Mouse (Mus musculus) CH12.LX (cell line): ENCODE results near the gene Atl3. TPM values are rescaled to one million over a fixed set of nuclear protein-coding genes. Genes with fewer than 3 reads are reported as not detected.

ENCODE experiments used
- DNase-seq: peaks from one replicate; pipeline ENCODE4 v3.0.0-alpha.2; 2013; ENCODE audit errors: extremely low read depth
- H3K27ac ChIP-seq: 2 replicates; pipeline ENCODE4 v1.5.1; 2012; ENCODE audit warnings: low read depth, mild to moderate bottlenecking, control low read depth, moderate library complexity; ENCODE audit not compliant: insufficient read depth
- H3K27me3 ChIP-seq: replicated peaks from 2 replicates; pipeline ENCODE3; 2012; ENCODE audit warnings: inconsistent platforms
- H3K36me3 ChIP-seq, 2 experiments: replicated peaks in 1 of 2; 2 replicates each; pipeline versions ENCODE3 to v1.6.1; 2012; ENCODE audit warnings: inconsistent platforms in 1 of 2, low read length in 1 of 2, mild to moderate bottlenecking in 1 of 2, mixed read lengths in 1 of 2, moderate library complexity in 1 of 2; ENCODE audit not compliant: control insufficient read depth in 1 of 2, insufficient read depth in 1 of 2
- H3K4me1 ChIP-seq, 2 experiments: 2 replicates each; pipeline ENCODE4 v1.6.1; 2012; ENCODE audit warnings: inconsistent platforms in 1 of 2, moderate library complexity in 1 of 2; ENCODE audit not compliant: insufficient read depth in 2 of 2, control insufficient read depth in 1 of 2
- H3K4me2 ChIP-seq: 2 replicates; pipeline ENCODE4 v1.6.1; 2012; ENCODE audit warnings: low read depth, mild to moderate bottlenecking, control low read depth; ENCODE audit not compliant: poor library complexity, insufficient read depth, severe bottlenecking
- H3K4me3 ChIP-seq, 3 experiments: fragments of 150-350 bp in 1 of 3; sonication (generic) in 1 of 3; replicated peaks in 1 of 3; 2 replicates each; pipeline versions ENCODE3 to v1.5.1; 2011 to 2012; ENCODE audit warnings: low read depth in 2 of 3, low read length in 2 of 3, mild to moderate bottlenecking in 2 of 3, moderate library complexity in 2 of 3, control low read depth in 1 of 3, improper control_type of control experiment in 1 of 3, inconsistent platforms in 1 of 3, mixed read lengths in 1 of 3; ENCODE audit not compliant: poor library complexity in 1 of 3
- H3K79me2 ChIP-seq: replicated peaks from 2 replicates; pipeline ENCODE4 v1.6.1; 2012; ENCODE audit warnings: mild to moderate bottlenecking, moderate library complexity; ENCODE audit not compliant: control insufficient read depth, poor library complexity, insufficient read depth, severe bottlenecking; ENCODE audit errors: extremely low read depth
- H3K9ac ChIP-seq: 2 replicates; pipeline ENCODE4 v1.6.1; 2012; ENCODE audit warnings: low read depth, mild to moderate bottlenecking, control low read depth, moderate library complexity; ENCODE audit not compliant: insufficient read depth
- H3K9me3 ChIP-seq: replicated peaks from 2 replicates; pipeline ENCODE3; 2012; ENCODE audit warnings: low read length, inconsistent platforms, mixed read lengths
- CHD2 ChIP-seq: IDR thresholded peaks from 2 replicates; pipeline ENCODE4 v1.6.1; 2011; ENCODE audit warnings: low read length, improper control_type of control experiment
- CTCF ChIP-seq, 2 experiments: IDR thresholded peaks in 1 of 2; conservative IDR thresholded peaks in 1 of 2; 2 replicates each; pipeline ENCODE4 v1.5.1; 2011 to 2012; ENCODE audit warnings: low read depth in 2 of 2, low read length in 2 of 2, improper control_type of control experiment in 1 of 2, inconsistent platforms in 1 of 2, mild to moderate bottlenecking in 1 of 2, moderate library complexity in 1 of 2
- EP300 ChIP-seq: IDR thresholded peaks from 2 replicates; pipeline ENCODE4 v1.6.1; 2011; ENCODE audit warnings: low read length, improper control_type of control experiment
- JUN ChIP-seq: IDR thresholded peaks from 2 replicates; pipeline ENCODE4 v1.6.1; 2011; ENCODE audit warnings: low read depth, mild to moderate bottlenecking, low read length, improper control_type of control experiment, moderate library complexity; ENCODE audit not compliant: insufficient read depth
- KAT2A ChIP-seq: IDR thresholded peaks from 2 replicates; pipeline ENCODE4 v1.6.1; 2012; ENCODE audit warnings: low read length, improper control_type of control experiment, inconsistent platforms; ENCODE audit not compliant: insufficient replicate concordance
- MAFK ChIP-seq: IDR thresholded peaks from 2 replicates; pipeline ENCODE4 v1.6.1; 2011; ENCODE audit warnings: low read length, improper control_type of control experiment; ENCODE audit not compliant: insufficient replicate concordance
- MAX ChIP-seq: IDR thresholded peaks from 2 replicates; pipeline ENCODE4 v1.6.1; 2011; ENCODE audit warnings: low read length, improper control_type of control experiment
- MAZ ChIP-seq: IDR thresholded peaks from 2 replicates; pipeline ENCODE4 v1.6.1; 2012; ENCODE audit warnings: low read depth, mild to moderate bottlenecking, inconsistent platforms, low read length, improper control_type of control experiment, moderate library complexity
- MEF2A ChIP-seq: IDR thresholded peaks from 2 replicates; pipeline ENCODE4 v1.6.1; 2014; ENCODE audit warnings: low read depth, mild to moderate bottlenecking, inconsistent platforms, low read length, improper control_type of control experiment, borderline replicate concordance
- PAX5 ChIP-seq: IDR thresholded peaks from 2 replicates; pipeline ENCODE4 v1.6.1; 2012; ENCODE audit warnings: low read length, inconsistent platforms, mixed read lengths
- POLR2A ChIP-seq: IDR thresholded peaks from 2 replicates; pipeline ENCODE4 v1.6.1; 2011; ENCODE audit warnings: low read depth, mild to moderate bottlenecking, improper control_type of control experiment, low read length
- POLR2AphosphoS2 ChIP-seq: IDR thresholded peaks from 2 replicates; pipeline ENCODE4 v1.6.1; 2011; ENCODE audit warnings: low read depth, low read length, improper control_type of control experiment
- RAD21 ChIP-seq: IDR thresholded peaks from 2 replicates; pipeline ENCODE4 v1.6.1; 2011; ENCODE audit warnings: low read depth, mild to moderate bottlenecking, low read length, improper control_type of control experiment, moderate library complexity
- SIN3A ChIP-seq: IDR thresholded peaks from 2 replicates; pipeline ENCODE4 v1.6.1; 2012; ENCODE audit warnings: low read length, improper control_type of control experiment, inconsistent platforms
- SMC3 ChIP-seq: IDR thresholded peaks from 2 replicates; pipeline ENCODE4 v1.6.1; 2011; ENCODE audit warnings: low read depth, low read length, improper control_type of control experiment
- TBP ChIP-seq: conservative IDR thresholded peaks from 2 replicates; pipeline ENCODE4 v1.6.1; 2011; ENCODE audit warnings: low read depth, low read length, improper control_type of control experiment
- UBTF ChIP-seq: IDR thresholded peaks from 2 replicates; pipeline ENCODE4 v1.6.1; 2012; ENCODE audit warnings: low read depth, mild to moderate bottlenecking, inconsistent platforms, low read length, improper control_type of control experiment, moderate library complexity
- USF1 ChIP-seq: IDR thresholded peaks from 2 replicates; pipeline ENCODE4 v1.6.1; 2014; ENCODE audit warnings: low read depth, mild to moderate bottlenecking, inconsistent platforms, low read length, improper control_type of control experiment
- ZKSCAN1 ChIP-seq: IDR thresholded peaks from 2 replicates; pipeline ENCODE4 v1.6.1; 2012; ENCODE audit warnings: low read depth, inconsistent platforms, low read length, improper control_type of control experiment, borderline replicate concordance
- ZNF384 ChIP-seq: IDR thresholded peaks from 2 replicates; pipeline ENCODE4 v1.6.1; 2012; ENCODE audit warnings: low read depth, low read length, improper control_type of control experiment, inconsistent platforms
- dilution Hi-C: fragments of 300-500 bp; cut with MboI; formaldehyde crosslinking; loops from 2 replicates; pipeline ENCODE4 v1.14.3; 2020; ENCODE audit warnings: low sequenced_read_pairs; ENCODE audit not compliant: extremely low pct_unique_long_range_greater_than_20kb, extremely low pct_ligation_motif_present
- in situ Hi-C: fragments of 300-500 bp; cut with MboI; formaldehyde crosslinking; loops from 3 replicates; pipeline ENCODE4 v1.14.3; 2019; ENCODE audit warnings: low sequenced_read_pairs, low pct_ligation_motif_present, low pct_unique_long_range_greater_than_20kb, mixed read lengths
- polyA plus RNA-seq: library from polyadenylated mRNA; unstranded; fragments of >175 nt; gene quantifications from 2 replicates; pipeline ENCODE4 v1.2.1, GENCODE M21; 2012; ENCODE audit warnings: low read depth; ENCODE audit not compliant: insufficient read length
- total RNA-seq, 2 experiments: library from RNA; depleted of rRNA; stranded (reverse); fragments of 300-350 nt in 1 of 2; fragments of >200 nt in 1 of 2; gene quantifications; 2 replicates each; pipeline ENCODE4 v1.2.3; 2012 to 2014

Atl3 gene
- total and polyA plus RNA-seq, 3 experiments = 9.2 to 17.5 (median 14.3) TPM

GRCm38 (mm10) chr19:7566826-7567225, 73.0 kb downstream of the Atl3 start:
- peaks cover 2 to 10% of the 10 kb centered on the region in 2 experiments for H3K36me3 ChIP-seq

GRCm38 (mm10) chr19:7568364-7568763, 74.5 kb downstream of the Atl3 start:
- TF ChIP-seq RAD21 = no peak
- TF ChIP-seq MAFK = no peak
- no peak for TF ChIP-seq MEF2A
- no peak for TF ChIP-seq UBTF
- TF ChIP-seq POLR2AphosphoS2 = no peak
- no peak for TF ChIP-seq JUN
- no peak for TF ChIP-seq CHD2
- TF ChIP-seq ZKSCAN1 = no peak
- TF ChIP-seq SIN3A = no peak
- TF ChIP-seq KAT2A = no peak
- TF ChIP-seq TBP = no peak
- no peak for TF ChIP-seq ZNF384
- in situ Hi-C loops = no loop called here
- Histone ChIP-seq H3K4me3 (no peak overlapping the region), H3K79me2 (no peaks in the 10 kb centered on the region), H3K4me1 (peaks cover 0 to 9% of the 10 kb centered on the region in 2 experiments; a peak in 2 of 4 replicates), H3K9me3 (no peaks in the 10 kb centered on the region), H3K36me3 (peaks cover 2 to 11% of the 10 kb centered on the region in 2 experiments), H3K9ac (no peak overlapping the region), H3K4me2 (no peak overlapping the region), H3K27me3 (no peaks in the 10 kb centered on the region), H3K27ac (no peak overlapping the region)
- dilution Hi-C loops = no loop called here
- DNase-seq = no peak

More at GRCm38 (mm10) chr19:7566826-7567225, 73.0 kb downstream of the Atl3 start:
- no peak overlapping the region for H3K4me3 ChIP-seq
- no peaks in the 10 kb centered on the region for H3K9me3 ChIP-seq
- H3K4me2 ChIP-seq = no peak overlapping the region
- H3K27ac ChIP-seq = no peak overlapping the region
- no peak for TF ChIP-seq USF1
- TF ChIP-seq SMC3 = no peak
- TF ChIP-seq CTCF (conservative IDR thresholded peaks at IDR 0.05 in 1 of 2, IDR thresholded peaks at IDR 0.05 in 1 of 2; ENCODE audit: low read depth in 2 of 2, low read length in 2 of 2) = no peak
- no peak for TF ChIP-seq PAX5
- TF ChIP-seq MAFK = no peak
- no peak for TF ChIP-seq MAZ
- TF ChIP-seq JUN = no peak
- TF ChIP-seq MEF2A = no peak
- no peak for TF ChIP-seq POLR2A
- no peak for TF ChIP-seq UBTF
- TF ChIP-seq ZNF384 = no peak
- no peak for TF ChIP-seq EP300
- no peak for TF ChIP-seq ZKSCAN1
- TF ChIP-seq TBP = no peak
- no peak for TF ChIP-seq MAX
- TF ChIP-seq, all 38 proteins: peak for 0
- dilution Hi-C loops (no loop called here), in situ Hi-C loops (no loop called here)
- H3K9ac ChIP-seq = no peak overlapping the region
- no peaks in the 10 kb centered on the region for H3K79me2 ChIP-seq
- H3K4me1 ChIP-seq = peaks cover 3 to 19% of the 10 kb centered on the region in 2 experiments; a peak in 3 of 4 replicates
- H3K27me3 ChIP-seq = no peaks in the 10 kb centered on the region
- DNase-seq = no peak
